Mouse (Mus musculus): ENCODE measurements around the gene Muc1. TPM values are rescaled to one million over a fixed set of nuclear protein-coding genes. Genes with fewer than 3 reads are reported as not detected.

Gene Muc1
- polyA plus RNA-seq, 1 experiment from 2014 or later = 0.40 TPM

DNA sequence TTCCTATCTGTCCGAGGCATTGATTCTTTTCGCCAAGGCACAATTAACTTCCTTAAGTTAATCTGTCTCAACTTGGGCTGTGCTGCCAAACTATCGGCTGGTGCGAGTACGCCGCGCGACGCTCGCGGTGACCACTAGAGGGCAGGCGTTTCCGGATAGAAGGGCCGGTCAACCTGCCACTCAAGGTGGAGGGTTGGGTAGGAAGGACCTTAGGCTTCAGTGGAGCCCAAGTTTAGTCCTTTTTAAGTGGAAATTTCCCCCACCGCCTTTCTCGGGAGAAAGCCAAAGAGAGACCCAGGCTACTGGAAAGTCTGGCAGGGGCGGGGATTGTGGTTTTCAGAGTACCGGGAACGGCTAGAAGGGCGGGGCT lies 692 bp upstream of the Muc1 start:
- WGBS (ENCODE audit: insufficient replicate concordance) = under 1% methylated on average over 20 of the region's 20 CpGs
- peaks cover 48% of the 10 kb centered on the region for H3K27me3 ChIP-seq (ENCODE audit: insufficient read depth, low read length)
- H3K27ac ChIP-seq (ENCODE audit: low read depth) = no peak overlapping the region
- no peaks in the 10 kb centered on the region for H3K36me3 ChIP-seq (replicated peaks; ENCODE audit: insufficient read depth, low read length)
- H3K9ac ChIP-seq (replicated peaks) = peak overlapping the region; percentile 50
- TF ChIP-seq CTCF (IDR thresholded peaks at IDR 0.05; ENCODE audit: low read depth) (peak; percentile 96), EP300 (IDR thresholded peaks at IDR 0.05; ENCODE audit: low read depth) (no peak)
- peak overlapping the region; percentile 57 for H3K4me3 ChIP-seq (ENCODE audit: low read depth, low read length)
- ATAC-seq (peak; percentile 79), DNase-seq (peak; percentile 91)
- no peaks in the 10 kb centered on the region for H3K9me3 ChIP-seq (ENCODE audit: low read length)
- H3K4me1 ChIP-seq (ENCODE audit: insufficient read depth) = peaks cover 10% of the 10 kb centered on the region
- peak overlapping the region; percentile 81 for H3K4me2 ChIP-seq (ENCODE audit: low read depth, low read length)

DNA sequence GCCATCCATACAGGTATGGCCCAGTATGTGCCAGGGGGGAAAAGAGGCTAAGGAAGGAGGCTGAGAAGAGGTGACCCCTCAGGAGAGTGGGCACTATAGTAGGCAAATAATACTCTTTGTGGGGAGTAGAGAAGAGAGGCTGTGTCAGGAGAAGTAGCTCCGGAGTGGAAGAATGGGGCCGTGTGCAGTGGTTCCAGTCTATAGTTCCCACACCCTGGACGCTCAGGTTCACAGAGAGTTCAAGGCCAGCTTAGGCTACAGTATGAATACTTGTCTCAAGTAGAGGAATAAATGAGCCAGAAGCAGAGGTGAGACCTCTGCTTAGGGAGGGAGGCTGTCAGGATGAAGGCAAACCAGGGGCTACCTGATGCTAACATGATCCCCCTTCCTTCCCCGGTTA lies 419 bp downstream of the Muc1 start:
- no peak for TF ChIP-seq CTCF (IDR thresholded peaks at IDR 0.05; ENCODE audit: low read depth)
- no peak for TF ChIP-seq EP300 (IDR thresholded peaks at IDR 0.05; ENCODE audit: low read depth)
- Histone ChIP-seq H3K4me2 (ENCODE audit: low read depth, low read length) (no peak overlapping the region), H3K27me3 (ENCODE audit: insufficient read depth, low read length) (peaks cover 48% of the 10 kb centered on the region), H3K36me3 (replicated peaks; ENCODE audit: insufficient read depth, low read length) (no peaks in the 10 kb centered on the region), H3K4me3 (ENCODE audit: low read depth, low read length) (no peak overlapping the region), H3K4me1 (ENCODE audit: insufficient read depth) (peaks cover 16% of the 10 kb centered on the region), H3K9ac (replicated peaks) (no peak overlapping the region), H3K9me3 (ENCODE audit: low read length) (no peaks in the 10 kb centered on the region), H3K27ac (ENCODE audit: low read depth) (no peak overlapping the region)
- no peak for ATAC-seq
- WGBS (ENCODE audit: insufficient replicate concordance) = 70% methylated on average over 4 of the region's 4 CpGs
- no peak for DNase-seq

DNA sequence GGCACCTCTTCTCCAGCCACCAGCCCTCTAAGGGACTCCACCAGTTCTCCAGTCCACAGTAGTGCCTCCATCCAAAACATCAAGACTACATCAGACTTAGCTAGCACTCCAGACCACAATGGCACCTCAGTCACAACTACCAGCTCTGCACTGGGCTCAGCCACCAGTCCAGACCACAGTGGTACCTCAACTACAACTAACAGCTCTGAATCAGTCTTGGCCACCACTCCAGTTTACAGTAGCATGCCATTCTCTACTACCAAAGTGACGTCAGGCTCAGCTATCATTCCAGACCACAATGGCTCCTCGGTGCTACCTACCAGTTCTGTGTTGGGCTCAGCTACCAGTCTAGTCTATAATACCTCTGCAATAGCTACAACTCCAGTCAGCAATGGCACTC lies 1.7 kb downstream of the Muc1 start:
- Histone ChIP-seq H3K36me3 (replicated peaks; ENCODE audit: insufficient read depth, low read length) (no peaks in the 10 kb centered on the region), H3K27ac (ENCODE audit: low read depth) (no peak overlapping the region), H3K4me1 (ENCODE audit: insufficient read depth) (peaks cover 16% of the 10 kb centered on the region), H3K4me3 (ENCODE audit: low read depth, low read length) (no peak overlapping the region), H3K9ac (replicated peaks) (no peak overlapping the region), H3K27me3 (ENCODE audit: insufficient read depth, low read length) (peaks cover 39% of the 10 kb centered on the region), H3K4me2 (ENCODE audit: low read depth, low read length) (no peak overlapping the region), H3K9me3 (ENCODE audit: low read length) (no peaks in the 10 kb centered on the region)
- DNase-seq (no peak), ATAC-seq (no peak)
- WGBS (ENCODE audit: insufficient replicate concordance) = 53% methylated on average over 2 of the region's 2 CpGs
- no peak for TF ChIP-seq EP300 (IDR thresholded peaks at IDR 0.05; ENCODE audit: low read depth)
- TF ChIP-seq CTCF (IDR thresholded peaks at IDR 0.05; ENCODE audit: low read depth) = no peak

DNA sequence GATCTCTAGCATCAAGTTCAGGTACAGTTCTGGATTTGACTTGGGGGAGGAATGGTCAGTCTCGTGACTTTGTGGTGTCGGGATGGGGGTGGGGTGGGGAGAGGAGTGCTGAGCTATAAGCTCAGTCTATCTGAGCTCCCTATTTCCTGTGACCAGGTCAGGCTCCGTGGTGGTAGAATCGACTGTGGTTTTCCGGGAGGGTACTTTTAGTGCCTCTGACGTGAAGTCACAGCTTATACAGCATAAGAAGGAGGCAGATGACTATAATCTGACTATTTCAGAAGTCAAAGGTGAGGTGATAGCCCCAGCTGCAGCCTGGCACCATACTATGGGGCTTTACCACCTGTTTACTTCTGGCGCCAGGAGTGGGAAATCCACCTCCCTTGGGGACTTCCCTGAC lies 2.5 kb downstream of the Muc1 start:
- ATAC-seq (no peak), DNase-seq (no peak)
- WGBS (ENCODE audit: insufficient replicate concordance) = 32% methylated on average over 7 of the region's 7 CpGs
- H3K9ac ChIP-seq (replicated peaks) = no peak overlapping the region
- TF ChIP-seq CTCF (IDR thresholded peaks at IDR 0.05; ENCODE audit: low read depth) (no peak), EP300 (IDR thresholded peaks at IDR 0.05; ENCODE audit: low read depth) (no peak)
- no peak overlapping the region for H3K4me2 ChIP-seq (ENCODE audit: low read depth, low read length)
- no peak overlapping the region for H3K4me3 ChIP-seq (ENCODE audit: low read depth, low read length)
- no peaks in the 10 kb centered on the region for H3K36me3 ChIP-seq (replicated peaks; ENCODE audit: insufficient read depth, low read length)
- H3K27ac ChIP-seq (ENCODE audit: low read depth) = no peak overlapping the region
- H3K9me3 ChIP-seq (ENCODE audit: low read length) = no peaks in the 10 kb centered on the region
- peaks cover 16% of the 10 kb centered on the region for H3K4me1 ChIP-seq (ENCODE audit: insufficient read depth)
- H3K27me3 ChIP-seq (ENCODE audit: insufficient read depth, low read length) = peaks cover 32% of the 10 kb centered on the region

GRCm38 (mm10) chr3:89231772-89232275 lies 3.0 kb downstream of the Muc1 start:
- peaks cover 15% of the 10 kb centered on the region for H3K4me1 ChIP-seq (ENCODE audit: insufficient read depth)
- H3K9me3 ChIP-seq (ENCODE audit: low read length) = no peaks in the 10 kb centered on the region
- peaks cover 28% of the 10 kb centered on the region for H3K27me3 ChIP-seq (ENCODE audit: insufficient read depth, low read length)
- ATAC-seq (no peak), DNase-seq (no peak)
- TF ChIP-seq CTCF (IDR thresholded peaks at IDR 0.05; ENCODE audit: low read depth) (no peak), EP300 (IDR thresholded peaks at IDR 0.05; ENCODE audit: low read depth) (no peak)
- 76% methylated on average over 16 of the region's 16 CpGs for WGBS (ENCODE audit: insufficient replicate concordance)
- no peak overlapping the region for H3K4me3 ChIP-seq (ENCODE audit: low read depth, low read length)
- no peaks in the 10 kb centered on the region for H3K36me3 ChIP-seq (replicated peaks; ENCODE audit: insufficient read depth, low read length)
- no peak overlapping the region for H3K9ac ChIP-seq (replicated peaks)
- no peak overlapping the region for H3K27ac ChIP-seq (ENCODE audit: low read depth)
- no peak overlapping the region for H3K4me2 ChIP-seq (ENCODE audit: low read depth, low read length)

DNA sequence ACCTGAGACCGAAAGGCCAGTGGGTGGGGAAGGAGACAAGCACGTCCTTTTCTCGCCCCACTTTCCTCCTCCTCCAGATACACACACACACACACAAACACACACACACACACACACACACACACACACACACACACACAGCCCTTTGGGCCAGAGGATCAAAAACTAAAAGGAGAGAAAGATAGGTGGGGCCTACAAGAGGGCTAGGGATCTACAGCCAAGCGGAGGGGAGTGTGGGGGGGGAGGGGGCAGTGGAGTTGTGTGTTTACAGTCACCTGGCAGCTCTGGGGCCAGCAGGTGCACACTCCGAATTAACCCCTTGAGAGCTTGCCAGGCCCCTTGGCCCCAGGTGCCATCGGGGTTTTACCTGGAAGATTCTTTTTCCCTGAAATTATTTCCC lies 3.8 kb downstream of the Muc1 start:
- no peak overlapping the region for H3K4me3 ChIP-seq (ENCODE audit: low read depth, low read length)
- TF ChIP-seq EP300 (IDR thresholded peaks at IDR 0.05; ENCODE audit: low read depth) (no peak), CTCF (IDR thresholded peaks at IDR 0.05; ENCODE audit: low read depth) (no peak)
- peaks cover 9% of the 10 kb centered on the region for H3K4me1 ChIP-seq (ENCODE audit: insufficient read depth)
- ATAC-seq (no peak), DNase-seq (no peak)
- no peak overlapping the region for H3K9ac ChIP-seq (replicated peaks)
- H3K27ac ChIP-seq (ENCODE audit: low read depth) = no peak overlapping the region
- no peaks in the 10 kb centered on the region for H3K9me3 ChIP-seq (ENCODE audit: low read length)
- WGBS (ENCODE audit: insufficient replicate concordance) = 61% methylated on average over 6 of the region's 6 CpGs
- H3K36me3 ChIP-seq (replicated peaks; ENCODE audit: insufficient read depth, low read length) = no peaks in the 10 kb centered on the region
- peaks cover 20% of the 10 kb centered on the region for H3K27me3 ChIP-seq (ENCODE audit: insufficient read depth, low read length)
- no peak overlapping the region for H3K4me2 ChIP-seq (ENCODE audit: low read depth, low read length)

Measured in liver, postnatal 0 days (tissue).